Mouse (Mus musculus) stomach, adult 2 months (tissue): Measurements from ENCODE around the gene Ipp. TPM values are rescaled to one million over a fixed set of nuclear protein-coding genes. Genes with fewer than 3 reads are reported as not detected.

Experiments
- polyA plus RNA-seq: library from polyadenylated mRNA; depleted of rRNA; stranded (reverse); fragments of >200 nt; gene quantifications from 2 replicates; pipeline ENCODE4 v1.2.3, GENCODE M21; 2012; rRNA removed

Ipp gene
- polyA plus RNA-seq: 0.18 and 0.27 TPM in 2 replicates

DNA sequence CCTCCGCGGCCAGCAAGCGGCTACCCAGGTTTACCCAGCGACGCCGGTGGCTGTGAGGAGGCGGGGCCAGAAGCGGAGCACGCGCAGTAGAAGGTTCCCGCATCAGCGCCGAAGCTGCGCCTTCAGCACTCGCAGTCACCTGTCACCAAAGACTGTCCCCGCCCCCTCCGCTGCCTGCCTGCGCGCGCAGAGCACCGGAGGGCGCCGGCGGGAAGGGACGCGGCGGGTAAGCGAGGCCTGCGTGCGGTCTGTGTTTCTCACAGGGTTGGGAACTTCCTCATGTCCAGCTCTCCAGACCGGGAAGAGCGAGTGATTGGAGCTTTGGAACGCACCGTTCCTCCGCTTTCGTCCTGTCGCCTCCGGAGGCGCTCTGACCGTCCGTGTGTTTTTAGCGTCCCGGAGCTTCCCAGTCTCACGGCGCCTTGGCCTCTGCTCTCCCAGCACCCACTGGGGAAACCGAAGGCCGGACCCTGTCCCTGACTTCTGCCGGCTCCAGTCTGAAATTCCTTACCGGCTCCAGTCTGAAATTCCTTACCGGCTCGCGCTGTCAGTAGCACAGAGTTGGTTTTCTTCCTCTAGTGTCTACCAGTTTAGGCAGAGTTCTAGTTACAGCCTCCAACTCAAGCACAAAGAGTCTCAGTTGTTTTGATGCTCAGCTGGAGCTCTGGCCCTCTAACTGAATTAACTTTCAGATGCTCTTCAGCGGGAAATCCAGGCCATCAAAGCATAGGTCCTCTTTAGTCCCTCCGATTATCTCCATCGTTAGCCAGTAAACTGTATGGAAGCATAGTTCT is at the start of gene Ipp:
Gene Ipp (plus strand): TSS at position 125 of the 794 bp plus-strand sequence.

DNA sequence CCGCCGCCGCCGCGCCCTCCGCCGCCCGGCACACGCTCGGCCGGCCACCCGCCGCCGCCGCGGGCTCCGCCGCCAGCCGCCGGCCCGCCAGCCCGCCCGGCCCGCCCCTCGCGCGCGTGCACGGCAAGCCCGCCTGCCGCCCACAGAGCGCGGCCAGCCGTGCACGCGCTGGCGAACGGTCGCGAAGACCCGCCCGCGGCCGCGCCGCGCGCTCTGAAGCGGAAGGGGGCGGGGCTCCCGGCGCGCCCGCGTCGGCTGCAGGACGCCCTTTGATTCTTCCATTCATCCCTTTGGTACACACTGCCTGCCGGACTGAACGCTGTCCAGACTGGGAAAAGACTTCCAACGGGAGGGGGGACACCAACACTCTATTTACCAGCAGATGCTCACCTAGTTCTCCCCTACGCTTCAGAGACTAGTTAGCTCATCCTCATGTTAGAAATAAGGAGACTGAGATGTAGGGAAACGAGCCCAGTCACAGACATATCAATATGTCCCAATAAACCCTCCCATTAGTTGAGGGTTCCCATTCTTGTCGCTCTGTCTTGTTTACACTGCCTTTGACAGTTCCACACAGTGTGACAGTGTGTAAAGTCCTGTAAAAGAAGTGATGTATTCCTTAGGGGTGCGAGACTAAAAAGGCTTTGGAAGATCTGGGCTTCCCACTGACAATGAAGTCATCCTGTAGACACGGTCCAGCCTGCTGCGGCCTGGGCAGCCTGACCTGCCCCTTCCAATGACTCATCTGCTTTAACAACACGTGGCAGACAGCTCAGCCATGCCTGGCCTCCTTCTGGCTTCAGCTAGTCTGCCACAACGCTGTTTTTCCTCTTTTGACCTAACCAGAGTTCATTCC is 43.0 kb upstream of the Ipp start, which contains the start of gene Mast2:
Gene Mast2 (minus strand): TSS at position 58 of the 856 bp plus-strand sequence.

DNA sequence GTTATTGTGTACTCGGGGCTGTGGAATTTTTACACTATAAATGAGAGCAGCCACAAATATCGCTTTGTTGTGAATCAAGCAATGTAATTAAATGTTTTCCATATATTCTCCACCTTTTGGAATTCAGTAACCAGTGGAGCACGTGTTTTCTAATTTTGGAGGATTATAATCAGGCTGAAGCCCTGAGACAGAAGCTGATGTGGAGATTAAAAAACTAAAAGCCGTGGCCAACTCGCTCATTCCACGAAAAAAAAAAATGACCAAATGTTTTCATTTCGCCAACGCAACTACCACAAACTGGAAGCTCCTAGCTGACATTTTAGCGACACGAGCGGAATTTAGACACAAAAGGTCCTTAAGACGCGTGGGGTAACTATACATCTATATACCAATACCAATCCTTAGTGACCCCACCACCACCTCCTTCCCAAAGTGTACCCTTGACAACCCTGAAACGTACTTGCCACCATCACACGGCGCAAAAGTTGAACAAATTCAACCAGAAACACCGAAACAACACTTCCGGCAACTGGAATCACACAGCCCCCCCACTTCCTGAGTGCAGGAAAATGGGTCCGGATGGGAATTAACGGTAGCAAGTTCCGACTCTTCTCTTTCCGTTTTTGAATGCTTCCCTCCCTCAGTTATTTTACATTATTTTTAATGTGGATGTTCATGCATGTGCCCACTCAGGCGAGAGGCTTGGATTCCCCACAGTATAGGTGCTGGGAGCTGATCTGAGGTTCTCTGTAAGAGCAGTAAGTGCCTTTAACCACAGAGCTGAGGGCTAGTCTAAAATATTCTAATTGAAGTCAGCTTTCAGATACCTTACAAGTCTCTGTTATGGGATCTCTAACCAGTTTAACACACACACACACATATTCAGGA is 48.3 kb downstream of the Ipp start, which contains the start of gene Tmem69:
Gene Tmem69 (minus strand): TSS at position 524 of the 888 bp plus-strand sequence.

DNA sequence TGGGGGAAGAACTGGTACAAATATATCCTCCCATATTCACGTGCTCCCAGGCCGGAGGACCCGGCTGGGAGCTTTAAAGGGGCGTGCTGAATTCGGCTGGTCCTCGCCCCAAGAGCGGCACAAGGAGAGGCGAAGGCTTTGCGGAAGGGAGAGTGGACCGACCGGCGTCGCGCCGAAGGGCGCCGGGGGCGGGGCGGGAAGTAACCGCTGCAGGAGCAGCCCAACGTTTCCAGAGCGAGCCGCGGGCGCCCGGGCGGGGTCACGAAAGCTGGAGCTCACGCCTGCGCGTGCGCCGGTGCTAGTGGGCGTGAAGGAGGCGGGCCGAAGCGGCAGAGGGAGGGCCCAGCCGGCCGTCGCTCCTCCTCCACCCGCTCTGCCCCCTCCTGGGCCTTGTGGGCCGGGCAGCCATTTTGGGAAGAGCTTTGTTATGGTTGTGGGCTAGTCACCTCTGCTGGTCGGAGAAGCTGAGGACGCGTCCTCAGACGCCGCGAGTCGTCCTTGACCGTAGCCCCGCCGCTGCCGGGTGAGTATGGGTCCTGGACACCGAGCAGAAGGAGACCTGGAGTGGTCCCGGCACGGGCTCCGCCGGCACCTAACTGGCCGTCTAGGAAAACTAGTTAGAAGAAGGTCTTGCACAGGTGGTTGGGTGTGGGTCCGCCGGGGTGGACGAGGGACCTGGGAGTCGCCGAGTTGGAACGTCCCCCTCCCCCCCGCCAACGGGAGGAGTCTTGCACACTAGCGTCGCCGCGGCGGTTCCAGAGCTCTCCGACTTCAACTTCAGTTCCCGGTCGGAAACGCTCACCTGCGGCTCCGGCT is 50.2 kb downstream of the Ipp start, which contains the start of gene Gpbp1l1:
Gene Gpbp1l1 (plus strand): TSS at position 353 of the 816 bp plus-strand sequence.

Other genes with a start within 250 kb of the Ipp start
- 43.6 and 44.9 TPM in 2 replicates for gene Mast2, start 43.4 kb upstream of the Ipp start, polyA plus RNA-seq
- gene Tmem69, start 48.4 kb downstream of the Ipp start, polyA plus RNA-seq: 1.1 and 1.5 TPM in 2 replicates
- gene Gpbp1l1, start 50.1 kb downstream of the Ipp start, polyA plus RNA-seq: 8.5 and 10.0 TPM in 2 replicates
- gene Ccdc17, start 89.1 kb downstream of the Ipp start, polyA plus RNA-seq: 3.2 and 3.3 TPM in 2 replicates
- 0.74 and 1.0 TPM in 2 replicates for gene Nasp, start 120.4 kb downstream of the Ipp start, polyA plus RNA-seq
- gene Akr1a1, start 144.1 kb downstream of the Ipp start, polyA plus RNA-seq: 272 and 380 TPM in 2 replicates
- 15.3 and 19.3 TPM in 2 replicates for gene Prdx1, start 178.0 kb downstream of the Ipp start, polyA plus RNA-seq
- gene Mmachc, start 200.9 kb downstream of the Ipp start, polyA plus RNA-seq: 3.1 and 4.9 TPM in 2 replicates
- gene Ccdc163, start 201.0 kb downstream of the Ipp start, polyA plus RNA-seq: 8.5 and 12.1 TPM in 2 replicates
- gene Tesk2, start 213.4 kb downstream of the Ipp start, polyA plus RNA-seq: 0.76 and 0.88 TPM in 2 replicates